Mouse (Mus musculus) MN1 (cell line): ENCODE results near the gene Ccnk.

Source experiments
- DNase-seq: peaks from one replicate; pipeline ENCODE4 v3.0.0-alpha.2; 2016; ENCODE audit warnings: low spot score

Ccnk gene

GRCm38 (mm10) chr12:108223357-108223756, 44.0 kb downstream of the Ccnk start:
- DNase-seq, result no peak

- no peak for DNase-seq
Observed at GRCm38 (mm10) chr12:108225781-108226180, 46.4 kb downstream of the Ccnk start.

GRCm38 (mm10) chr12:108226216-108226615, 46.8 kb downstream of the Ccnk start:
- no peak for DNase-seq

- DNase-seq, result no peak
Observed at GRCm38 (mm10) chr12:108226941-108227340, 47.6 kb downstream of the Ccnk start.

- DNase-seq, result no peak
Observed at GRCm38 (mm10) chr12:108227527-108227926, 48.1 kb downstream of the Ccnk start.

- DNase-seq, result no peak
Observed at GRCm38 (mm10) chr12:108230077-108230476, 50.7 kb downstream of the Ccnk start.

GRCm38 (mm10) chr12:108230821-108231794, 51.7 kb downstream of the Ccnk start:
- DNase-seq, result peak; percentile 56

GRCm38 (mm10) chr12:108231901-108232300, 52.5 kb downstream of the Ccnk start:
- peak; percentile 82 for DNase-seq

GRCm38 (mm10) chr12:108233736-108234135, 54.4 kb downstream of the Ccnk start:
- no peak for DNase-seq

- DNase-seq, result no peak
Observed at GRCm38 (mm10) chr12:108234832-108235602, 55.6 kb downstream of the Ccnk start.

GRCm38 (mm10) chr12:108235976-108236555, 56.7 kb downstream of the Ccnk start:
- no peak for DNase-seq

GRCm38 (mm10) chr12:108237300-108238006, 58.1 kb downstream of the Ccnk start:
- no peak for DNase-seq

- no peak for DNase-seq
Observed at GRCm38 (mm10) chr12:108238395-108239035, 59.1 kb downstream of the Ccnk start.

GRCm38 (mm10) chr12:108239441-108239840, 60.1 kb downstream of the Ccnk start:
- peak; percentile 81 for DNase-seq

GRCm38 (mm10) chr12:108240401-108240890, 61.1 kb downstream of the Ccnk start:
- DNase-seq, result no peak

- peak; percentile 72 for DNase-seq
Observed at GRCm38 (mm10) chr12:108240953-108241588, 61.7 kb downstream of the Ccnk start.

GRCm38 (mm10) chr12:108241626-108242025, 62.2 kb downstream of the Ccnk start:
- DNase-seq, result peak; percentile 63

- no peak for DNase-seq
Observed at GRCm38 (mm10) chr12:108242243-108242745, 62.9 kb downstream of the Ccnk start.

- DNase-seq, result peak; percentile 69
Observed at GRCm38 (mm10) chr12:108244778-108245177, 65.4 kb downstream of the Ccnk start.

GRCm38 (mm10) chr12:108245579-108245978, 66.2 kb downstream of the Ccnk start:
- DNase-seq, result no peak
